In the genomic region with DNA sequence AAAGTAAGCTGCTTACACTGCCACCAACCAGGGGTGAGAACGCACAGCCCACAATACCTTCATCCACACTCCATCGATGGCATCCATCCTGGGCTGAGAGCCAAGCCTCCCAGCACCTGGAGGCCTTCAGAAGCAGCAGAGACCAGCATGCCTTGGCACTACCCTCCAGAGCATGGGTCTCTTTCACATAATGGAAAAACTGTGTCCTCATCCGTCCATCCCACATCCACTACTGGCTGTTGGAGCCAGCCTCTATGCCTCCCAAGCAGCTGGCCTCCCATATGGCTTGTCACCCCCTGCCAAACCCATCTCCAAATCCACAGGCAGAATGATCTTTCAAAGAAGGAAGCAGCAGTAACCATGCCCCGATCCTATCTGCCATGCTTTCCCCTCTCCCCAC, we compare ENCODE assay signal across 14 mouse cellular contexts.
DNase-seq lines count a peak whose midpoint lies in the region; ATAC-seq lines count a peak whose summit lies in the region.
"Had no signal": no experiment of that assay in that cellular context is flagged by ENCODE, and none has a peak within 500 bp of the region (broad histone marks: within the 10 kb centered on the region; RNA-seq: fewer than 3 reads in every experiment).

No protein-coding gene starts in this region.

- WGBS in hindbrain, embryonic 16.5 days, result 49% methylated on average over 4 of the region's 4 CpGs
- WGBS in hindbrain, embryonic 12.5 days, result 90% methylated on average over 4 of the region's 4 CpGs
- WGBS in liver, embryonic 12.5 days (ENCODE audit: insufficient replicate concordance), result 55% methylated on average over 4 of the region's 4 CpGs

- H3K27me3 ChIP-seq in hindbrain, embryonic 16.5 days (replicated peaks; ENCODE audit: control insufficient read depth, insufficient read depth, low read length), result no peaks in the 10 kb centered on the region
- no peaks in the 10 kb centered on the region for H3K27me3 ChIP-seq in hindbrain, embryonic 12.5 days
- peaks cover 17% of the 10 kb centered on the region; the same call in 1 of the 2 replicates for H3K27me3 ChIP-seq in liver, embryonic 12.5 days (replicated peaks)
- H3K27me3 ChIP-seq: neural tube, embryonic 13.5 days had no signal

- H3K9me3 ChIP-seq in hindbrain, embryonic 16.5 days (ENCODE audit: control insufficient read depth, low read length), result no peaks in the 10 kb centered on the region
- H3K9me3 ChIP-seq in hindbrain, embryonic 12.5 days (replicated peaks), result no peaks in the 10 kb centered on the region
- no peaks in the 10 kb centered on the region for H3K9me3 ChIP-seq in liver, embryonic 12.5 days (replicated peaks)
- H3K9me3 ChIP-seq: midbrain, embryonic 10.5 days; neural tube, embryonic 13.5 days had no signal

- peak; percentile 59 for DNase-seq in cerebellum, adult 11 months
- DNase-seq in cerebellum, adult 9-10 months, result peak; percentile 81
- peak; percentile 60 to 77 for DNase-seq in layer of hippocampus, adult 8-10 months (ENCODE audit: low spot score in 2 of 2)
- no peak for DNase-seq in yolk sac, embryonic 10.5 days (ENCODE audit: low spot score)
- DNase-seq: heart, postnatal 10 days; kidney, adult 8-10 months; lung, postnatal 10 days; retina, postnatal 1 day had no signal

- no peak overlapping the region for H3K9ac ChIP-seq in hindbrain, embryonic 16.5 days (ENCODE audit: low read depth, low read length)
- H3K9ac ChIP-seq in hindbrain, embryonic 12.5 days, result no peak overlapping the region
- no peak overlapping the region for H3K9ac ChIP-seq in liver, embryonic 12.5 days
- H3K9ac ChIP-seq: neural tube, embryonic 13.5 days had no signal

- no peak overlapping the region for H3K4me2 ChIP-seq in hindbrain, embryonic 16.5 days (ENCODE audit: low read length)
- H3K4me2 ChIP-seq in hindbrain, embryonic 12.5 days (replicated peaks), result no peak overlapping the region
- no peak overlapping the region for H3K4me2 ChIP-seq in liver, embryonic 12.5 days
- H3K4me2 ChIP-seq: liver, embryonic 11.5 days; neural tube, embryonic 13.5 days had no signal

- H3K27ac ChIP-seq in hindbrain, embryonic 16.5 days (ENCODE audit: low read depth, low read length), result no peak overlapping the region
- no peak overlapping the region for H3K27ac ChIP-seq in hindbrain, embryonic 12.5 days
- no peak overlapping the region for H3K27ac ChIP-seq in liver, embryonic 12.5 days
- H3K27ac ChIP-seq: midbrain, embryonic 10.5 days; neural tube, embryonic 13.5 days had no signal

- no peaks in the 10 kb centered on the region for H3K36me3 ChIP-seq in hindbrain, embryonic 16.5 days (ENCODE audit: control insufficient read depth, insufficient read depth, low read length)
- H3K36me3 ChIP-seq in hindbrain, embryonic 12.5 days, result no peaks in the 10 kb centered on the region
- no peaks in the 10 kb centered on the region for H3K36me3 ChIP-seq in liver, embryonic 12.5 days
- H3K36me3 ChIP-seq: midbrain, embryonic 10.5 days; neural tube, embryonic 13.5 days had no signal

- peak; percentile 65 for ATAC-seq in hindbrain, embryonic 16.5 days
- no peak for ATAC-seq in hindbrain, embryonic 12.5 days (ENCODE audit: low FRiP score)
- no peak for ATAC-seq in liver, embryonic 12.5 days

- no peak overlapping the region for H3K4me3 ChIP-seq in hindbrain, embryonic 16.5 days (ENCODE audit: low read length)
- H3K4me3 ChIP-seq in hindbrain, embryonic 12.5 days, result no peak overlapping the region
- no peak overlapping the region for H3K4me3 ChIP-seq in liver, embryonic 12.5 days
- H3K4me3 ChIP-seq: midbrain, embryonic 10.5 days; neural tube, embryonic 13.5 days had no signal

- no peaks in the 10 kb centered on the region; the same call in 1 of the 2 replicates for H3K4me1 ChIP-seq in hindbrain, embryonic 16.5 days (ENCODE audit: control insufficient read depth, insufficient read depth, low read depth, low read length)
- no peaks in the 10 kb centered on the region for H3K4me1 ChIP-seq in hindbrain, embryonic 12.5 days
- peaks cover 8% of the 10 kb centered on the region for H3K4me1 ChIP-seq in liver, embryonic 12.5 days
